Mouse (Mus musculus): ENCODE measurements around the gene Ndufs7. TPM values are rescaled to one million over a fixed set of nuclear protein-coding genes. Genes with fewer than 3 reads are reported as not detected.
"Not testable (repeated sequence)": the region's sequence is repeated elsewhere in the genome, so short reads cannot be mapped to it uniquely, and the experiment has no call there.

Ndufs7 gene
- total RNA-seq (2021), result 100 to 1,000 TPM; 194 to 206 TPM
- long read RNA-seq, experiment 1, transcript Ndufs7-201 (8 exons, 758 nt), result major isoform, 104 of 229 reads
- long read RNA-seq, experiment 1, partial matches to known transcripts, result 113 of 229 reads
- long read RNA-seq, experiment 1, other reads (novel, unspliced or antisense), result 11 of 229 reads
- long read RNA-seq, experiment 2, transcript Ndufs7-201 (8 exons, 758 nt), result major isoform, 67 of 122 reads
- long read RNA-seq, experiment 2, partial matches to known transcripts, result 46 of 122 reads
- long read RNA-seq, experiment 2, other reads (novel, unspliced or antisense), result 7 of 122 reads

DNA sequence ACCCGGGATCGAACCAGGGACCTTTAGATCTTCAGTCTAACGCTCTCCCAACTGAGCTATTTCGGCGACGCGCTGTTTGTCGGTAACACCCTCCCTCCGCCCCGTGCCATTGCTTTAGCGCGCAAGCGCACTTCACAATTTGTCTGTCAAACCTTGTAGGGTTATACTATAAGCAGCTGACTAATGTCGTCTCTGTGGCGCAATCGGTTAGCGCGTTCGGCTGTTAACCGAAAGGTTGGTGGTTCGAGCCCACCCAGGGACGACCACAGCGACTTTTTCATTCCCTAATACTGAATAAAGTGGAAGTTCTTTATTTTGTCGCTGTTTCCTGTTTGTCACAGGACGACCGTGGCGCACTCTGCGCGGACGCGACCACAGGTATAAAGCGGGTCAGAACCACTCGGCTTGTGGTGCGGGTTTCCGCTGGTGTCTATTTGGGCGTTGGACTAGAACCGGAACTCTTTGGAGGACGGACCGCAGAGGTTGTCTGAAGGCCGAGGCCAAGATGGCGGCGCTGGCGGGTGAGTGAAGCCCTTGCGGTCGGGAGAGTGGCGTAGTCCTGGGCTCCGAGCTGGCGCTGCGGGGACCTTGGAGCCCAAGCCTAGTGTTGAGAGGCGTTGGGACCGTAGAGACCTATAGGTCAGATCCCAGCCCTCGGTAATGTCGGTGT, at the start of gene Ndufs7:
Gene Ndufs7 (plus strand): TSS at position 151 of the 670 bp plus-strand sequence.
- intact Hi-C loops (cut with DNase I), result loop anchor here (10.0 kb wide), 1 partner anchor 264 kb away; the partner anchor contains the start of genes Cnn2 and Tmem259
- TF ChIP-seq CTCF (IDR thresholded peaks at IDR 0.05), result no peak
- peak; percentile 93 to 96 for DNase-seq (ENCODE audit: extremely low spot score in 1 of 2, low spot score in 2 of 2)
- H3K27ac ChIP-seq, result peak within 1 kb of the TSS; percentile 94
- H3K4me3 ChIP-seq, result peak within 1 kb of the TSS; percentile 81

DNA sequence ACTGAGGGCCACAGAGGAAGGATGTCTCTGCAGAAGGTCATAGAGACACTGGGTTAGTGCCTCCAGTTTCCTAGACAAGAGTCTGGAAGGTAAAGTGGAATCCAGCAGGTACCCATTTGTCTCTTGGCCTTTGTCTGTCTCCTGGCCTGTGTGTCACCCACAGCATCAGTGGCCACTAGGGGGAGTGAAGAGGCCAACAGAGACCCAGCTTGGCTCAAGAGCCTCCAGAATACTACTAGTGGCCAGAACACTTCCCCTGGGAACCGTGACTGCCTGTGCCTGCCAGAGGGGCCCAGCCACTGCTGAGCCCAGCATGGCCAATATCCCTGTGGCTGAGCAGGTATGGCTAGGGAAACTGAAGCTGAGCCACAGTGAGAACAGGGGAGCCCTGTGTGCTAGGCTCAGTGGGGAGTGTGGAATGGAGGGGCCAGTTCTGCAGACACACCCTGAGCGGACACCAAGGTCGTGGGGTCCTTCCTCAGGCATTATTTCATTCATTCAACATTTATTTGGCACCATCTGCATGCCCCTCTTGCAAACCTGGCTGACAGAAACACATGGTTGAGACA, 49.4 kb upstream of the Ndufs7 start:
- peak; percentile 64 to 73 for DNase-seq (ENCODE audit: extremely low spot score in 1 of 2, low spot score in 2 of 2)
- H3K4me3 ChIP-seq, result no peak overlapping the region
- intact Hi-C loops (cut with DNase I), result loop anchor here (1.0 kb wide), 1 partner anchor 46 kb away; no protein-coding TSS in a partner anchor

GRCm38 (mm10) chr10:80200485-80200884, 48.4 kb upstream of the Ndufs7 start:
- H3K27ac ChIP-seq, result no peak overlapping the region
- no peak overlapping the region for H3K4me3 ChIP-seq
- TF ChIP-seq CTCF (IDR thresholded peaks at IDR 0.05), result no peak
- DNase-seq (ENCODE audit: extremely low spot score in 1 of 2, low spot score in 2 of 2), result no peak
- intact Hi-C loops (cut with DNase I), result no loop called here

More for the DNA sequence above, 49.4 kb upstream of the Ndufs7 start:
- peak; percentile 97 for TF ChIP-seq CTCF (IDR thresholded peaks at IDR 0.05)
- no peak overlapping the region for H3K27ac ChIP-seq

GRCm38 (mm10) chr10:80204055-80204454, 44.9 kb upstream of the Ndufs7 start:
- no peak for TF ChIP-seq CTCF (IDR thresholded peaks at IDR 0.05)
- intact Hi-C loops (cut with DNase I), result no loop called here
- H3K27ac ChIP-seq, result no peak overlapping the region
- no peak for DNase-seq (ENCODE audit: extremely low spot score in 1 of 2, low spot score in 2 of 2)
- no peak overlapping the region for H3K4me3 ChIP-seq

GRCm38 (mm10) chr10:80207201-80207600, 41.7 kb upstream of the Ndufs7 start:
- no peak for DNase-seq (ENCODE audit: extremely low spot score in 1 of 2, low spot score in 2 of 2)
- no peak for TF ChIP-seq CTCF (IDR thresholded peaks at IDR 0.05)
- intact Hi-C loops (cut with DNase I), result no loop called here
- H3K27ac ChIP-seq, result no peak overlapping the region
- no peak overlapping the region for H3K4me3 ChIP-seq

- no peak overlapping the region for H3K4me3 ChIP-seq
Measured at GRCm38 (mm10) chr10:80207676-80208075, 41.2 kb upstream of the Ndufs7 start.

GRCm38 (mm10) chr10:80208248-80208647, 40.7 kb upstream of the Ndufs7 start:
- H3K4me3 ChIP-seq, result no peak overlapping the region
- intact Hi-C loops (cut with DNase I), result no loop called here
- no peak for DNase-seq (ENCODE audit: extremely low spot score in 1 of 2, low spot score in 2 of 2)
- no peak for TF ChIP-seq CTCF (IDR thresholded peaks at IDR 0.05)
- no peak overlapping the region for H3K27ac ChIP-seq

More at GRCm38 (mm10) chr10:80207676-80208075, 41.2 kb upstream of the Ndufs7 start:
- no peak for DNase-seq (ENCODE audit: extremely low spot score in 1 of 2, low spot score in 2 of 2)
- H3K27ac ChIP-seq, result no peak overlapping the region
- intact Hi-C loops (cut with DNase I), result no loop called here
- no peak for TF ChIP-seq CTCF (IDR thresholded peaks at IDR 0.05)

GRCm38 (mm10) chr10:80208841-80209371, 40.0 kb upstream of the Ndufs7 start:
- Histone ChIP-seq H3K27ac (peak overlapping the region; percentile 48; the same call in 1 of the 2 replicates), H3K4me3 (no peak overlapping the region)
- peak in 1 of 2 experiments; percentile 43 for DNase-seq (ENCODE audit: extremely low spot score in 1 of 2, low spot score in 2 of 2)
- intact Hi-C loops (cut with DNase I), result no loop called here
- TF ChIP-seq CTCF (IDR thresholded peaks at IDR 0.05), result no peak

DNA sequence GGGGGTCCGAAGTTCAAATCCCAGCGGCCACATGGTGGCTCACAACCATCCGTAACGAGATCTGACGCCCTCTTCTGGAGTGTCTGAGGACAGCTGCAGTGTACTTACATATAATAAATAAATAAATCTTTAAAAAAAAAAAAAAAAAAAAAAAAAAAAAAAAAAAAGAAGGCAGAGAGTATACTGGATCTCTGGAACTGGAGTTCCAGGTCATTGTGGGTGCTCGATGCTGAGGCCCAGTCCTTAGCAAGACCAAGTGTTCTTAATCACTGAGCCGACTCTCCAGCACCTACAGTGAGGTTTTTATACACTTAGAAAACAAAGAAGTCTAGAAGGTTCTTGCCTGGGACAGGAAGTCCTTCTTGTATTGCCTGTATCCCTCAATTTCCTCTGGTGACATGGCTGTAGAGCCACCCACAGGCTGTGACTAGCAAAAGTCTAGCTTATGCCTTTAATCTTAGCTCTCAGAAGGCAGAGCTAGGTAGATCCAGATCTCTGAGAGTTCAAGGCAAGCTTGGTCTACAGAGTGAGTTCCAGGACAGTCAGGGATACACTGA, 37.3 kb upstream of the Ndufs7 start:
- H3K4me3 ChIP-seq; DNase-seq (ENCODE audit: extremely low spot score in 1 of 2, low spot score in 2 of 2); intact Hi-C loops (cut with DNase I); H3K27ac ChIP-seq: not testable (repeated sequence)

DNA sequence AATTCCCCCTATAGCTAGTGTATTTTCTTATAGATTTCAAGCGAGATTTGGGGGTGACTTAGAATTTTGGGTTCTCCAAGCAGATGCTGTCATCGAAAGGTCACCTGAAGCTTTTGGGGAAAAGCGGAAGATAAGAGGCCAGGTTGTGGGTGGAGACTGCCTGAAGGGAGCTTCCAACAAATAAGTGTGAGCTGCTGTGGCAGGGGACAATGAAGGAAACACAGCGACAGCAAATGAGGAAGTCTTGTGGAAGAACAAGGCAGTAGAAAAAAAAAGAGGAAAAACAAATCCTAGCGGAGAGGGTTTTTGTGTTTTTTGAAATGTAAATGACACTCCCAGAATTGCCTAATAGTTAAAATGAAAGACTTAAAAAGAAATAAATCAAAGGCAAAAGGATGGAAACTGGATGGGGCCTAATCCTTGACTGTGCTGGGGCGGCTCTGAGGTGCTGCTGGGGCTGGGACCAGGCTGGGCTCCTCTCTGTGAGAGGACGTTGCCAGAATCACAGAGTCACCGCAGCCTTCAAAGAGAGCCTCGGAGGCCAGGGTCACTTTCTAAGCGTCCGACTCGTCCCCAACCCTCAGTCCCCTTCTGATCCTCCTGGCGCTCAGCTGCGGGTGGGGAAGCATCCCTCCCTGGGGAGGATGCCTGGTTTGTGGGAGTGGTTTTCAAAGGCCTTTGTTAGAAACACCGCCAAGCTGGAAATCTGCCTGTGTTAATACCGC, 33.7 kb upstream of the Ndufs7 start:
- no peak for DNase-seq (ENCODE audit: extremely low spot score in 1 of 2, low spot score in 2 of 2)
- no peak for TF ChIP-seq CTCF (IDR thresholded peaks at IDR 0.05)
- Histone ChIP-seq H3K27ac (no peak overlapping the region), H3K4me3 (no peak overlapping the region)
- intact Hi-C loops (cut with DNase I), result no loop called here

DNA sequence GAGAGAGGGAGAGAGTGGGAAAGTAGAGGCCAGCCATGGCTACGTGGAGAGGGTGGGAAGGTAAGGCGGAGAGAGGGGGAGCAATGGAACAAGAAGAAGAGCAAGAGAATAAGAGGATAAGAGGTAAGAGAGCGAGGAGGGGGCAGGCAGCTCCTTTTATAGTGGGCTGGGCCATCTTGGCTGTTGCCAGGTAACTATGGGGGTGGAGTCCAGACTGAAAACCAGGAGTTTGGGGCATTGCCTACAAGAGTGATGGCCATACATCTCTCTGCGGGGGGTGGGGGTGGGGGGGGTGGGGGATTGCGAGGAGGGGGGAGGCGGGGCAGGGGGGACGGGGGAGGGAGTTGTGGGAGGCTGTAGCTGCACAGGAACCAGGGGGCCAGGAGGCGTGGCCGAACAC, 28.2 kb upstream of the Ndufs7 start:
- no peak for DNase-seq (ENCODE audit: extremely low spot score in 1 of 2, low spot score in 2 of 2)
- no peak overlapping the region for H3K4me3 ChIP-seq
- intact Hi-C loops (cut with DNase I), result no loop called here
- TF ChIP-seq CTCF (IDR thresholded peaks at IDR 0.05), result no peak
- H3K27ac ChIP-seq, result no peak overlapping the region

- H3K27ac ChIP-seq; intact Hi-C loops (cut with DNase I); H3K4me3 ChIP-seq; DNase-seq (ENCODE audit: extremely low spot score in 1 of 2, low spot score in 2 of 2): not testable (repeated sequence)
Measured at GRCm38 (mm10) chr10:80223137-80223536, 25.8 kb upstream of the Ndufs7 start.

Measured in left cerebral cortex, adult 2 months (tissue).